Mouse (Mus musculus) left cerebral cortex, postnatal 36 days (tissue): ENCODE measurements at regions not wholly inside any gene's neighbourhood (a gene's known extent, or its start where the extent isn't known, plus 50 kb on each side); places are given as distances from the start of the nearest gene placed in this dataset.

Source experiments
- DNase-seq, 2 experiments: peaks; one replicate each; pipeline ENCODE4 v3.0.0; 2021 to 2022; ENCODE audit warnings: low spot score in 2 of 2, mixed read lengths in 1 of 2
- intact Hi-C: fragments of 180-260 bp; cut with DNase I; formaldehyde crosslinking; loops from one replicate; pipeline ENCODE4 v1.15.1; 2025

- no peak for DNase-seq
- intact Hi-C loops, result no loop called here
These were observed 356.7 kb upstream of the Atxn7l3b start for GRCm38 (mm10) chr10:113285483-113285882.

GRCm38 (mm10) chr10:113240766-113241372 lies 312.1 kb upstream of the Atxn7l3b start:
- intact Hi-C loops, result no loop called here
- peak; percentile 22 to 31 for DNase-seq
